Mouse (Mus musculus) erythroblast, embryonic 14.5 days (primary cell): ENCODE results near the gene Jade2.

ENCODE experiments used
- GATA1 ChIP-seq: IDR thresholded peaks from 2 replicates; pipeline ENCODE4 v1.6.1; 2012; ENCODE audit warnings: low read length, inconsistent platforms, mixed read lengths
- TAL1 ChIP-seq: IDR thresholded peaks from 3 replicates; pipeline ENCODE4 v1.6.1; 2012; ENCODE audit warnings: low read length, inconsistent platforms, mixed read lengths

DNA sequence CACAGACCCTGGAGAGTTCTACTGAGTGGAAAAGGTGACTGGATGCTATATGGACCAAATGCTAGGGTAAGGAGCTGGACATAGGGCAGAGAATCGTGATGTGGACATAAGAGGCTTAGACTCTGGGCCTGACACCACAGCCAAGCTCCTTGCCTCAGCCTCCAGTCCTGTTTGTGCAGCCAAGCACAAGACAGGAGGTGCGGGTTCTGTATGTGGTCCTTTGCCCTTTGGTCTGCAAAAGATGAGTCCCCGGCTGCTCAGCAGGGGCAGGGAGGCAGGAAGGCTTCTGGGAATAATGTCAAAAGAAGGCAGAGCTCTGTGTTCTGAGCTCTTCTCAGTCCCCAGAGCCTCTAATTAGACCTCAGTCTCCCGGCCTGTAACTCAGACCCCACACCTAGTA, 38.6 kb downstream of the Jade2 start:
- TF ChIP-seq GATA1: no peak
- no peak for TF ChIP-seq TAL1
